Mouse (Mus musculus): ENCODE measurements around the gene Nrip2.

DNA sequence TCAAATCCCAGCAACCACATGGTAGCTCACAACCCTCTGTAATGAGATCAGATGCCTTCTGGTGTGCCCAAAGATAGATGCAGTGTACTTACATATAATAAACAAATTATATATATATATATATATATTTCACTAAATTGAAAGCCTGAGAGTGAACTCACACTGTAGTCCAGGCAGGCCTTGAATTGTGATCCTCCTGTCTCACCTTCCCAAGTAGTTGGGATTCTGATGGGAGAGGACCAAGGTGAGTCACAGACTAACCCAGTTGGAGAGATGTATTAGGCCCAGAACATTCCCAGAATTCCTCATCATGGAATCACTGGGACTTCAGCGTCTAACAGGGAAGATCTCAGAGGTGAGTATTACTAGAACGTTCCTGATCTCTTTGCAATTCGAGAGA is at the start of gene Nrip2:
- TF ChIP-seq CTCF (conservative IDR thresholded peaks at IDR 0.05; ENCODE audit: low read length) (no peak), NANOG (IDR thresholded peaks at IDR 0.05; ENCODE audit: borderline replicate concordance, low read length) (no peak)

Measured in E14TG2a.4 (cell line).